Mouse (Mus musculus) liver (tissue): ENCODE measurements at regions not wholly inside any gene's neighbourhood (a gene's known extent, or its start where the extent isn't known, plus 50 kb on each side); places are given as distances from the start of the nearest gene placed in this dataset.
A peak's percentile ranks its signal among the peaks of the same experiment; 100 is the strongest.

Source experiments
- DNase-seq: peaks from one replicate; pipeline ENCODE4 v3.0.0-alpha.2; 2020; ENCODE audit warnings: mixed read lengths

GRCm38 (mm10) chr3:134124982-134125381 lies 111.3 kb upstream of the Cxxc4 start:
- no peak for DNase-seq

GRCm38 (mm10) chr3:134130412-134130811 lies 105.9 kb upstream of the Cxxc4 start:
- DNase-seq = no peak

- no peak for DNase-seq
Observed at GRCm38 (mm10) chr3:134145251-134145650, 91.0 kb upstream of the Cxxc4 start.

GRCm38 (mm10) chr3:134145935-134146334 lies 90.3 kb upstream of the Cxxc4 start:
- no peak for DNase-seq

- DNase-seq = peak; percentile 23
Observed at GRCm38 (mm10) chr3:134146373-134147224, 89.7 kb upstream of the Cxxc4 start.

GRCm38 (mm10) chr3:134162288-134162687 lies 74.0 kb upstream of the Cxxc4 start:
- no peak for DNase-seq

- DNase-seq = no peak
Observed at GRCm38 (mm10) chr3:134169922-134170321, 66.4 kb upstream of the Cxxc4 start.

GRCm38 (mm10) chr3:134172357-134172756 lies 63.9 kb upstream of the Cxxc4 start:
- DNase-seq = no peak

GRCm38 (mm10) chr3:134178491-134179054 lies 57.7 kb upstream of the Cxxc4 start:
- DNase-seq = no peak

GRCm38 (mm10) chr3:134184042-134184441 lies 52.2 kb upstream of the Cxxc4 start:
- no peak for DNase-seq
